8 mouse cellular contexts compared by ENCODE assay signal in genomic region chr14:62878634-62879430, GRCm38 (mm10). TPM values are rescaled to one million over a fixed set of nuclear protein-coding genes. Genes with fewer than 3 reads are reported as not detected.
DNase-seq lines count a peak whose midpoint lies in the region; ATAC-seq and TF ChIP-seq lines count a peak whose summit lies in the region.

No protein-coding gene starts in this region.

- no peak overlapping the region for H3K9ac ChIP-seq in kidney, embryonic 15.5 days
- H3K9ac ChIP-seq in heart, postnatal 0 days (replicated peaks; ENCODE audit: low read depth, low read length), result no peak overlapping the region

- TF ChIP-seq CTCF in heart, postnatal 0 days (IDR thresholded peaks at IDR 0.05; ENCODE audit: low read depth), result no peak

- peaks cover 25% of the 10 kb centered on the region for H3K4me1 ChIP-seq in kidney, embryonic 15.5 days
- H3K4me1 ChIP-seq in embryonic facial prominence, embryonic 10.5 days, result peaks cover 43% of the 10 kb centered on the region
- H3K4me1 ChIP-seq in heart, postnatal 0 days (ENCODE audit: control insufficient read depth, insufficient read depth), result peaks cover 30% of the 10 kb centered on the region
- peaks cover 26% of the 10 kb centered on the region for H3K4me1 ChIP-seq in limb, embryonic 10.5 days

- no peaks in the 10 kb centered on the region for H3K27me3 ChIP-seq in kidney, embryonic 15.5 days
- H3K27me3 ChIP-seq in embryonic facial prominence, embryonic 10.5 days (replicated peaks; ENCODE audit: low read depth, poor library complexity, severe bottlenecking), result no peaks in the 10 kb centered on the region
- no peaks in the 10 kb centered on the region for H3K27me3 ChIP-seq in heart, postnatal 0 days (ENCODE audit: control insufficient read depth, insufficient read depth, low read length)
- no peaks in the 10 kb centered on the region for H3K27me3 ChIP-seq in limb, embryonic 10.5 days (ENCODE audit: low read depth, poor library complexity, severe bottlenecking)

- no peaks in the 10 kb centered on the region for H3K9me3 ChIP-seq in kidney, embryonic 15.5 days (replicated peaks)
- no peaks in the 10 kb centered on the region for H3K9me3 ChIP-seq in embryonic facial prominence, embryonic 10.5 days
- no peaks in the 10 kb centered on the region for H3K9me3 ChIP-seq in heart, postnatal 0 days (replicated peaks; ENCODE audit: control insufficient read depth, low read length)
- H3K9me3 ChIP-seq in limb, embryonic 10.5 days (replicated peaks), result no peaks in the 10 kb centered on the region

- no peak for ATAC-seq in kidney, embryonic 15.5 days (replicated peaks; ENCODE audit: low FRiP score)
- ATAC-seq in heart, postnatal 0 days (ENCODE audit: insufficient read depth, low read depth), result no peak
- ATAC-seq in megakaryocyte-erythroid progenitor cell, adult 5-6 weeks (replicated peaks; ENCODE audit: low FRiP score, low TSS enrichment, poor library complexity, severe bottlenecking), result peak; percentile 30; the same call in 1 of the 2 replicates

- TF ChIP-seq EP300 in heart, postnatal 0 days (IDR thresholded peaks at IDR 0.05; ENCODE audit: low read depth), result no peak

- 0 out of 2 replicates have a peak overlapping the region, but pooled peaks have one; percentile 7 for H3K27ac ChIP-seq in kidney, embryonic 15.5 days
- H3K27ac ChIP-seq in embryonic facial prominence, embryonic 10.5 days (replicated peaks), result peak overlapping the region; percentile 10; the same call in 1 of the 2 replicates
- H3K27ac ChIP-seq in heart, postnatal 0 days (ENCODE audit: low read depth), result peak overlapping the region; percentile 76; the same call in 1 of the 2 replicates
- H3K27ac ChIP-seq in limb, embryonic 10.5 days, result no peak overlapping the region

- H3K36me3 ChIP-seq in kidney, embryonic 15.5 days, result no peaks in the 10 kb centered on the region
- no peaks in the 10 kb centered on the region for H3K36me3 ChIP-seq in embryonic facial prominence, embryonic 10.5 days (replicated peaks)
- H3K36me3 ChIP-seq in heart, postnatal 0 days (replicated peaks; ENCODE audit: control insufficient read depth, insufficient read depth, low read length), result no peaks in the 10 kb centered on the region
- no peaks in the 10 kb centered on the region for H3K36me3 ChIP-seq in limb, embryonic 10.5 days

- H3K4me2 ChIP-seq in kidney, embryonic 15.5 days, result no peak overlapping the region
- H3K4me2 ChIP-seq in heart, postnatal 0 days (ENCODE audit: low read depth, low read length), result peak overlapping the region; percentile 49; the same call in 1 of the 2 replicates

- DNase-seq in kidney, postnatal 36 days, result no peak
- no peak for DNase-seq in embryonic facial prominence, embryonic 10.5 days (ENCODE audit: low spot score)
- DNase-seq in heart, postnatal 0 days (ENCODE audit: low spot score), result no peak
- DNase-seq in B cell, adult 2 months, result no peak
- no peak for DNase-seq in limb, embryonic 10.5 days (ENCODE audit: low spot score)
- no peak for DNase-seq in kidney, postnatal 25 days

- 68% methylated on average over 7 of the region's 7 CpGs for WGBS in kidney, embryonic 15.5 days
- WGBS in embryonic facial prominence, embryonic 10.5 days, result 70% methylated on average over 7 of the region's 7 CpGs
- WGBS in heart, postnatal 0 days, result 46% methylated on average over 7 of the region's 7 CpGs
- WGBS in limb, embryonic 10.5 days, result 74% methylated on average over 7 of the region's 7 CpGs

- no peak overlapping the region for H3K4me3 ChIP-seq in kidney, embryonic 15.5 days (replicated peaks)
- H3K4me3 ChIP-seq in embryonic facial prominence, embryonic 10.5 days, result no peak overlapping the region
- H3K4me3 ChIP-seq in heart, postnatal 0 days (ENCODE audit: low read depth, low read length), result no peak overlapping the region
- H3K4me3 ChIP-seq in limb, embryonic 10.5 days, result no peak overlapping the region

RNA-seq across cellular contexts. Expression of gene Wdfy2, which starts 41.4 kb away (rescaled TPM):
- 7.3 and 7.9 TPM in 2 replicates for polyA plus RNA-seq in kidney, embryonic 15.5 days (2015; fragmentation: Nextera tagmentation; extraction: Ambion mirVana)
- polyA plus RNA-seq in embryonic facial prominence, embryonic 10.5 days (2016; fragmentation: Nextera tagmentation; extraction: Ambion mirVana), result 13.6 and 16.0 TPM in 2 replicates
- 10.5 and 11.8 TPM in 2 replicates for total RNA-seq in heart, postnatal 0 days (2014; rRNA removed; ENCODE audit: low replicate concordance)
- polyA plus RNA-seq in heart, postnatal 0 days (2015; fragmentation: Nextera tagmentation; extraction: Ambion mirVana), result 1.7 and 1.8 TPM in 2 replicates
- 2.8 and 5.7 TPM in 2 replicates for total RNA-seq in megakaryocyte-erythroid progenitor cell, adult 5-6 weeks (2014; fragmentation: Nextera tagmentation)
- total RNA-seq in megakaryocyte-erythroid progenitor cell, adult 5-6 weeks (2017), result 4.8 and 4.9 TPM in 2 replicates
- polyA plus RNA-seq in limb, embryonic 10.5 days (2016; fragmentation: Nextera tagmentation; extraction: Ambion mirVana), result 11.9 and 12.7 TPM in 2 replicates
